Mouse (Mus musculus) liver, postnatal 0 days (tissue): Measurements from ENCODE around the gene Klk1b4.
"Not testable (repeated sequence)": the region's sequence is repeated elsewhere in the genome, so short reads cannot be mapped to it uniquely, and the experiment has no call there.

ENCODE experiments used
- CTCF ChIP-seq: sonication (generic); IDR thresholded peaks from 2 replicates; pipeline ENCODE4 v1.5.1; 2016; ENCODE audit warnings: antibody characterized with exemption, low read depth
- EP300 ChIP-seq: IDR thresholded peaks from 2 replicates; pipeline ENCODE4 v1.6.1; 2016; ENCODE audit warnings: antibody characterized with exemption, low read depth, mild to moderate bottlenecking

DNA sequence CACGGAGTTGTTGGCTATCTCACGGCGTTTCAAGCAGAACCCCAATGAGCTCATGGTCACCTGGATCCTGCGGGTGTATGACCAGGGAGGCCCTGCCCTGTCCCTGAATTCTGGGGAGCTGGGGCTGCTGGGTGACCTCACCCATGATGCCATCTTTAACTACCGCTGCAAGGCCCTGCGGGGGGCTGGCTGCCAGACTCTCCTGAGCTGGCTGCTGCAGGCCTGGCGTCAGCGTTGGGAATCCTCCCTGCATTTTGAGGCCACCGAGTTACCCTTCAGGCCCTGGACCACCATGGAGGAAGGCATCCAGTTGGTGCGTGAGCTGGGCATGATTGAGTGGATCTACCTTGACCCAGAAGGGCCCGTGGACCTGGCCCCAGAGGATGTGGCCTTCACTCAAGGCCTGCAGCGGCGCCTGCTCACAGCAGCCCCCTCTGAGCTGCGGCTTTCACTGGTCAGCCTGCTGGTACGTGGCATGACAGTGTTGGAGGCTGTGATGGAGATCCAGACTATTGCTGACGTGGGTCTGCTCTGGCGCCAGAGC lies 43.6 kb downstream of the Klk1b4 start:
- TF ChIP-seq CTCF, EP300: not testable (repeated sequence)
